ENCODE assay signal across 24 mouse cellular contexts in genomic region chr13:14074371-14074770, GRCm38 (mm10). TPM values are rescaled to one million over a fixed set of nuclear protein-coding genes. Genes with fewer than 3 reads are reported as not detected.
DNase-seq lines count a peak whose midpoint lies in the region; ATAC-seq and TF ChIP-seq lines count a peak whose summit lies in the region.
"Had no signal": no experiment of that assay in that cellular context is flagged by ENCODE, and none has a peak within 500 bp of the region (broad histone marks: within the 10 kb centered on the region; RNA-seq: fewer than 3 reads in every experiment).

No protein-coding gene starts in this region.

- no peak for DNase-seq in liver, embryonic 13.5 days
- no peak for DNase-seq in liver, postnatal 0 days
- DNase-seq in splenic B cell, adult 2 months (ENCODE audit: low read depth, low spot score) = peak; percentile 33
- no peak for DNase-seq in ovary, postnatal 36 days (ENCODE audit: low spot score)
- DNase-seq in forebrain, embryonic 14.5 days (ENCODE audit: low spot score) = no peak
- DNase-seq: adrenal gland, postnatal 10 days; adrenal gland, postnatal 36 days; cerebellum, adult 2 months; cerebellum, adult 9-11 months; cerebellum, postnatal 25 days; gastrocnemius, postnatal 10 days; gastrocnemius, postnatal 36 days; heart, adult 11 months had no signal

- 85% methylated on average over 1 of the region's 1 CpGs for WGBS in liver, embryonic 13.5 days (ENCODE audit: insufficient replicate concordance)
- WGBS in liver, postnatal 0 days (ENCODE audit: insufficient replicate concordance) = 93% methylated on average over 1 of the region's 1 CpGs
- 96% methylated on average over 1 of the region's 1 CpGs for WGBS in forebrain, embryonic 14.5 days

- no peaks in the 10 kb centered on the region for H3K9me3 ChIP-seq in liver, embryonic 13.5 days (replicated peaks)
- no peaks in the 10 kb centered on the region for H3K9me3 ChIP-seq in liver, postnatal 0 days (ENCODE audit: low read length)
- H3K9me3 ChIP-seq in forebrain, embryonic 14.5 days (replicated peaks; ENCODE audit: control insufficient read depth, low read length) = no peaks in the 10 kb centered on the region
- H3K9me3 ChIP-seq: embryonic facial prominence, embryonic 12.5 days; embryonic facial prominence, embryonic 15.5 days; forebrain, embryonic 15.5 days; hindbrain, embryonic 13.5 days; intestine, embryonic 15.5 days had no signal

- H3K27ac ChIP-seq in liver, embryonic 13.5 days = peak overlapping the region; percentile 2; the same call in 1 of the 2 replicates
- H3K27ac ChIP-seq in liver, postnatal 0 days (ENCODE audit: low read depth) = no peak overlapping the region
- no peak overlapping the region for H3K27ac ChIP-seq in forebrain, embryonic 14.5 days (ENCODE audit: low read depth, low read length)
- H3K27ac ChIP-seq: embryonic facial prominence, embryonic 12.5 days; embryonic facial prominence, embryonic 15.5 days; forebrain, embryonic 15.5 days; hindbrain, embryonic 10.5 days; hindbrain, embryonic 13.5 days; intestine, embryonic 15.5 days had no signal

- no peak for ATAC-seq in liver, embryonic 13.5 days (ENCODE audit: low read depth)
- ATAC-seq in liver, postnatal 0 days = no peak
- peak; percentile 39; the same call in 1 of the 2 replicates for ATAC-seq in granulocyte monocyte progenitor cell, adult 5-6 weeks (replicated peaks; ENCODE audit: poor library complexity, severe bottlenecking)
- no peak for ATAC-seq in forebrain, embryonic 14.5 days
- ATAC-seq: CD4-positive, CD25-positive, alpha-beta regulatory T cell, adult 4 months; forebrain, embryonic 15.5 days; hindbrain, embryonic 16.5 days; intestine, embryonic 15.5 days; Patski had no signal

- no peaks in the 10 kb centered on the region for H3K36me3 ChIP-seq in liver, embryonic 13.5 days
- H3K36me3 ChIP-seq in liver, postnatal 0 days (replicated peaks; ENCODE audit: insufficient read depth, low read length) = no peaks in the 10 kb centered on the region
- no peaks in the 10 kb centered on the region for H3K36me3 ChIP-seq in splenic B cell, adult 2 months (ENCODE audit: control insufficient read depth, insufficient read depth, low read length, poor library complexity, severe bottlenecking)
- no peaks in the 10 kb centered on the region for H3K36me3 ChIP-seq in forebrain, embryonic 14.5 days (ENCODE audit: control insufficient read depth, insufficient read depth, low read length)
- H3K36me3 ChIP-seq: embryonic facial prominence, embryonic 12.5 days; forebrain, embryonic 15.5 days; hindbrain, embryonic 13.5 days; intestine, embryonic 15.5 days had no signal

- TF ChIP-seq CTCF in liver, postnatal 0 days (IDR thresholded peaks at IDR 0.05; ENCODE audit: low read depth) = no peak

- H3K4me3 ChIP-seq in liver, embryonic 13.5 days (replicated peaks) = no peak overlapping the region
- H3K4me3 ChIP-seq in liver, postnatal 0 days (ENCODE audit: low read depth, low read length) = no peak overlapping the region
- no peak overlapping the region for H3K4me3 ChIP-seq in forebrain, embryonic 14.5 days (ENCODE audit: low read depth, low read length)
- H3K4me3 ChIP-seq: embryonic facial prominence, embryonic 12.5 days; embryonic facial prominence, embryonic 15.5 days; forebrain, embryonic 15.5 days; hindbrain, embryonic 10.5 days; hindbrain, embryonic 13.5 days; intestine, embryonic 15.5 days had no signal

- H3K27me3 ChIP-seq in liver, embryonic 13.5 days = no peaks in the 10 kb centered on the region
- H3K27me3 ChIP-seq in liver, postnatal 0 days (ENCODE audit: insufficient read depth, low read length) = no peaks in the 10 kb centered on the region
- no peaks in the 10 kb centered on the region for H3K27me3 ChIP-seq in splenic B cell, adult 2 months (ENCODE audit: control insufficient read depth, insufficient read depth, low read length, poor library complexity, severe bottlenecking)
- H3K27me3 ChIP-seq in forebrain, embryonic 14.5 days (replicated peaks; ENCODE audit: control insufficient read depth, insufficient read depth, low read length) = no peaks in the 10 kb centered on the region
- H3K27me3 ChIP-seq: embryonic facial prominence, embryonic 12.5 days; embryonic facial prominence, embryonic 15.5 days; forebrain, embryonic 15.5 days; hindbrain, embryonic 13.5 days; intestine, embryonic 15.5 days; Patski had no signal

- no peak for TF ChIP-seq EP300 in liver, postnatal 0 days (IDR thresholded peaks at IDR 0.05; ENCODE audit: low read depth)

- H3K9ac ChIP-seq in liver, embryonic 13.5 days = no peak overlapping the region
- H3K9ac ChIP-seq in liver, postnatal 0 days (replicated peaks) = no peak overlapping the region
- no peak overlapping the region for H3K9ac ChIP-seq in forebrain, embryonic 14.5 days (ENCODE audit: low read length)
- H3K9ac ChIP-seq: embryonic facial prominence, embryonic 12.5 days; embryonic facial prominence, embryonic 15.5 days; forebrain, embryonic 15.5 days; hindbrain, embryonic 13.5 days; intestine, embryonic 15.5 days had no signal

- H3K4me2 ChIP-seq in liver, embryonic 13.5 days = no peak overlapping the region
- no peak overlapping the region for H3K4me2 ChIP-seq in liver, postnatal 0 days (ENCODE audit: low read depth, low read length)
- no peak overlapping the region for H3K4me2 ChIP-seq in forebrain, embryonic 14.5 days (ENCODE audit: low read length)
- H3K4me2 ChIP-seq: embryonic facial prominence, embryonic 12.5 days; embryonic facial prominence, embryonic 15.5 days; forebrain, embryonic 15.5 days; heart, embryonic 11.5 days; hindbrain, embryonic 13.5 days; intestine, embryonic 15.5 days had no signal

- H3K4me1 ChIP-seq in liver, embryonic 13.5 days (replicated peaks) = peaks cover 30% of the 10 kb centered on the region
- no peaks in the 10 kb centered on the region for H3K4me1 ChIP-seq in liver, postnatal 0 days (ENCODE audit: insufficient read depth)
- H3K4me1 ChIP-seq in forebrain, embryonic 14.5 days (ENCODE audit: control insufficient read depth, insufficient read depth, low read length) = no peaks in the 10 kb centered on the region
- H3K4me1 ChIP-seq: embryonic facial prominence, embryonic 12.5 days; embryonic facial prominence, embryonic 15.5 days; hindbrain, embryonic 10.5 days; hindbrain, embryonic 13.5 days; intestine, embryonic 15.5 days had no signal

RNA-seq across cellular contexts. Expression of gene Ggps1, which starts 11.1 kb away (rescaled TPM):
- 13.4 and 18.2 TPM in 2 replicates for polyA plus RNA-seq in liver, embryonic 13.5 days (2015; fragmentation: Nextera tagmentation; extraction: Ambion mirVana)
- 9.0 and 10.2 TPM in 2 replicates for polyA plus RNA-seq in liver, postnatal 0 days (2015; fragmentation: Nextera tagmentation; extraction: Ambion mirVana)
- total RNA-seq in granulocyte monocyte progenitor cell, adult 5-6 weeks (2014; fragmentation: Nextera tagmentation) = 16.4 and 24.7 TPM in 2 replicates
- 18.7 and 27.1 TPM in 2 replicates for total RNA-seq in granulocyte monocyte progenitor cell, adult 5-6 weeks (2017)
- polyA plus RNA-seq in forebrain, embryonic 14.5 days (2014; fragmentation: Nextera tagmentation; extraction: Ambion mirVana) = 81.5 and 87.3 TPM in 2 replicates

RNA-seq across cellular contexts. Expression of gene Arid4b, which starts 11.3 kb away (rescaled TPM):
- 17.8 and 20.0 TPM in 2 replicates for polyA plus RNA-seq in liver, embryonic 13.5 days (2015; fragmentation: Nextera tagmentation; extraction: Ambion mirVana)
- polyA plus RNA-seq in liver, postnatal 0 days (2015; fragmentation: Nextera tagmentation; extraction: Ambion mirVana) = 17.1 and 19.6 TPM in 2 replicates
- 23.9 and 26.0 TPM in 2 replicates for total RNA-seq in granulocyte monocyte progenitor cell, adult 5-6 weeks (2014; fragmentation: Nextera tagmentation)
- total RNA-seq in granulocyte monocyte progenitor cell, adult 5-6 weeks (2017) = 25.4 and 31.8 TPM in 2 replicates
- 57.3 and 75.4 TPM in 2 replicates for polyA plus RNA-seq in forebrain, embryonic 14.5 days (2014; fragmentation: Nextera tagmentation; extraction: Ambion mirVana)

RNA-seq across cellular contexts. Expression of gene Tbce, which starts 34.9 kb away (rescaled TPM):
- polyA plus RNA-seq in liver, embryonic 13.5 days (2015; fragmentation: Nextera tagmentation; extraction: Ambion mirVana) = 31.5 and 37.6 TPM in 2 replicates
- 17.1 and 22.1 TPM in 2 replicates for polyA plus RNA-seq in liver, postnatal 0 days (2015; fragmentation: Nextera tagmentation; extraction: Ambion mirVana)
- 68.9 and 70.4 TPM in 2 replicates for total RNA-seq in granulocyte monocyte progenitor cell, adult 5-6 weeks (2014; fragmentation: Nextera tagmentation)
- 34.0 and 44.5 TPM in 2 replicates for total RNA-seq in granulocyte monocyte progenitor cell, adult 5-6 weeks (2017)
- polyA plus RNA-seq in forebrain, embryonic 14.5 days (2014; fragmentation: Nextera tagmentation; extraction: Ambion mirVana) = 97.3 and 107 TPM in 2 replicates
